Mouse (Mus musculus) ES-CJ7 (cell line): Measurements from ENCODE around the gene Intu.

ENCODE experiments used
- DNase-seq: peaks from one replicate; pipeline ENCODE4 v3.0.0; 2011; ENCODE audit warnings: low read depth, low spot score

The Intu gene

DNA sequence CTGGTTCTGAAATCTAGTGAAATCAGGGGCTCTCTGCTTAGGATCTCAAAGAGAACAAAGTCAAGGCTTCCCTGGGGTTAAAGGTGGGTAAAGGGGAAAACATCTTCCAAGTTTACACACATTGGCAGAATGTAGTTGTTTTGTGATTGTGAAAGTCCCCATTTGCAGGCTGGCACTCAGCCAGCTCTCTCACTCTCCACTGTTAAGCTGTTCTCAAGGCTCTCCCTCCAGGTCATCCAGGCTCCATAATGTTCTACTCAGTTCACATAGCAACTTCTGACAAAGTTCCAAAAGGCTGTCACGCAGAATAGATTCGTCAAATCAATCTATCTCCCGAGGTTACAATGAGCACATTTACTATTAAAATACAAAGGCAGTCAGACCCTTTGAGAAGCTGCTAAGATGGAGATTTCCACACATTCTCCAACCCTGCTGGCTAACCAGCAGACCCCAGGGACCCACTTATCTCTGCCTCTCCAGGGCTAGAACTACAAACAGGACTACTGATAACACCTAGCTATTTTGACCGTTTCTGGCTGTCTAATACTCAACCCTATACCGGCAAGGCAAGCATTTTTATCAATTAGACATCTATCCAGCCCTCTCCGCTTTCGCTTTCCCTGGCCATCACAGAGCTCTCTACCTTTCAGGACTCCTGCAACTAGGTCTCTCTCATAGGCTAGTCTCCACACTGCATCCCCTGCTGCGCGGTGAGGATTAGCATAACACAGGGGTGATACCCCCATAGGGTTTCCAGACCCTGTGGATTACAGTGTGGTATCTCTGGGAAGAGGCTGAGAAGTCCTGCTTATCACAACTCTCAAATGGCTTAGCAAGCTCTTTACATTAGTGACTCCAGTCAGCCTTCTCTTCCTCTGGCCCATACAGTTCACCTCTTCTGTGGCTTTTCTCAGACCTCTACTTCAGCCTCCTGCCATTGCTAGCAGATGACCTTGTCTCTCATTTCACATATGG lies 2.8 kb upstream of the Intu start:
- DNase-seq, result peak; percentile 38

- DNase-seq, result no peak
These were observed 2.1 kb upstream of the Intu start for GRCm38 (mm10) chr3:40528958-40529357.

DNA sequence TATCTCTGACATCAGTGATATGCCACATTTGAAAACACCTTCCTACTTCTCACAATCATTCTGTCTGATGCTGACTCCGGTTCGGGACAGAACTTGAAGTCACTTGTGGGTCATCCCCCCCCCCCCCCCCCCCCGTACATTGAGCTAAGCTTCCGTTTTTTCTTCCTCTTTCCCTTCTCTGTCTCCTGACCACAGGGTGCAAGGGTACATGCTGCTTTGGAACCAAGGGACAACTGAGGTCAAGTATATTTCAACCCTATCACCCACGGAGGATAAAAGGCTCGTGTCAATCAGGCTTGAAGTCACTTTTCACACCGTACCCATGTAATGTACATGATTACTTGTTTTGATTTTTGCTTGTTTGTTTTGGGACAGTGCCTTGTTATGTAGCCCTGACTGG lies 241 bp upstream of the Intu start:
- no peak for DNase-seq

DNA sequence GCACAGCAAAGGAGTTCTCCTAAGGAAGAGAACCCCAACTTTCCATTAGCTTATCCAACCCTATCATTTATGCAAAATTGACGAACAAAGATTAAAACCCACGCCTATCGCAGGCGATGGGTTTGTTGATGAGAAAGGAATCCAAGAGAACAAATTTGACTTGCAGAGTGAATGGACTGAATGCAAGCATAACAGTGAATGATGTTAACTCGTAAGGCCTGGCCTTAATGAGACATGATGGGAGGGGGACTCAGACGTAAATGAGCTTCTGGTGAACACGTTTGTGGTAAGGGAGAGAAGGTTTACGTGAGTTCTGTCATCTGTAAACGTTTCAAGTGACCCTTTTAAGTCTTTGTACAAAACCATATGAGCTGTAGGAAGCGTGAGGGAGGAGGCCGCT lies 1.2 kb downstream of the Intu start:
- no peak for DNase-seq

DNA sequence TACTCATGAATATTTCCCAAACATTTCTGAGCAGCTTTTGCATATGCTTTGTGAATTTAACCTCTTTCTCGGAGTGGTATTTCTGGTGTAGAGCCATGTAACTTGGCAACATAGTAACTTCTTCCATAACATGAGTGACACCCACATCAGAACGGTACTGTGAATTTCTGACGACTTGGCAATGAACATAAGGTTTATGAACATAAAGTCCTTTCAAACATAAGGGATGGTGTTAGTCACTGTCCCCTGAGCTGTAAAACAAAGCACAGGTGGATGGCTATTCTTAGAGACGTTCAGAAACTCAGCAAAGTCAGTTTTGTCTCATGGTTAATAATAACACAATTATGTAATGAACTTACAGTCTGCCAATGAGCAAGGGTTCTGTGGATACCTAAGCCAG lies 3.1 kb downstream of the Intu start:
- DNase-seq, result no peak

DNA sequence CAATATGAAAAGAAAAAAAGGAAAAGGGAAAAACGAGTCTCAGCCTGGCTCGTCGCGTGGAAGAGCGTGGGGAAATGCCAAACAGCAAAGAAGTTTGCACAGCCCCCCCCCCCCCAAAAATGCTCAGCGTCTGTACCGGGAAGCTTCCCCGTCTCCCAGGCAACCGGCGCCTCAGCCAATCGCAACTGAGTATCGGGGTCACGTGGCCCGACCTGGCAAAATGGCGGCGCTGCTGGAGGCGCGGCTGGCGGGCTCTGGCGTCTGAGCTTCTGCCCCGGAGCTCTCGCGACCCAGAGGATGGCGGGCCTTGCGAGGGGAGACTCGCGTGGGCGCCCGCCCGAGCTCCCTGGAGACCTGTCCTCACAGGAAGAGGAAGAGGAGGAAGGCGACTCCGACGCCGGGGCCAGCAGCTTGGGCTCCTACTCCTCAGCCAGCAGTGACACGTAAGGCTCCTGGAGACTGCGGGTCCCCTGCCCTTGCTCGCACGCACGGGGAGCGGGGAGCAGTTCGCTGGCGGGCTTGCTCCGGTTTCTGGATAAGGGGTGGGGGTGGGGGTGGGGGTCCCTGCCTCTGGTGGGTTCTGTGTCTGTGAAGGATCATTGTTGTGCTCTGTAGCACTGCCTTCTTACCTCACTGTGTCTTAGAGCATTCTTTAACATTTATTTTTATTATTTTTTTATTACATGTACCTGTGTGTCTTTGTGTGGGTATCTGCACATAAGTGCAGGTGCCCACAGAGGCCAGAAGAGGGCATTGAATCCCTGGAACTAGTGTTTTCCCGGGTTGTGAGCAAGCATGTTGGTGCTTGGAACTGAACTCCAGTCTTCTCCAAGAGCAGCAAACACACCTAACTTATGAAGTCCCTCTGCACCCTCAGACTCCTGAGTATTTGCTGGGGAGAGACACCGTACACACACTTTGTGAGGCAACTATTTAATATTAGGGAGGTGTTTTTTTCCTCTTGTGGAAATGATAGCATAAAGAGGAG lies 9.8 kb downstream of the Intu start:
- DNase-seq, result peak; percentile 83

DNA sequence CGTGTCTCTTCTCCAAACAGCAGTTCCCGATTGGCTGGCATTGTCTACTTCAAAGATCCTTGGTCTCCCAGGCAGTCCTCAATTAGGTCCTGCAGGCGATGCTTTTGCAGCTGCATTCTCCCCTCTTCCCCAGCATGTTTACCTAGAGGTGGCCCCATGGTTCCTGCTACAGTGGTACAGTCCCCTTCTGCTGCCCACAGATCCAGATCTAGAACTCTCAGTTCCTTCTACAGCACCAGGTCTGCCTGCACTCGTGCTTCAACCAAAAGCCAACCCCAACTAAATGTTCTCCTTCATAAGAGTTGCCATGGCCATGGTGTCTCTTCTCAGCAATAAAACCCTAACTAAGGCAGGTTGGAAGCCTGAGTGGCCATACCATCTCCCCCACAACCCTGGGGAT lies 15.5 kb downstream of the Intu start:
- no peak for DNase-seq

- no peak for DNase-seq
These were observed 121.9 kb downstream of the Intu start for GRCm38 (mm10) chr3:40652941-40653352.

- no peak for DNase-seq
These were observed 122.5 kb downstream of the Intu start for GRCm38 (mm10) chr3:40653582-40653981.

DNA sequence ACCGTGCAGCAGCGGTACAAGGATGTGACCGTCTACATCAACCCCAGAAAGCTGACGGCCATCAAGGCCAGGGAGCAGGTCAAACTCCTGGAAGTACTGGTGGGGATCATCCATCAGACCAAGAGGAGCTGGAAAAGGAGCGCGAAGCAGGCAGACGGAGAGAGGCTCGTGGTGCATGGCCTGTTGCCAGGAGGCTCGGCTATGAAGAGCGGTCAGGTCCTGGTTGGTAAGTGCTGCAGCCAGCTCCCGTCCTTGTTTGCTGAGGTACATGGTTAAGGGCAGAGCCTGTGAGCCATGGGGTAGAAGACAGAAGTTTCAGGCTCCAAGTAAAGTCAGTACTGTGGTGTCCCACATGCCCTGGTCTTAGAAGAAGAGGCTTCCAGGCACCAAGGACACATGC lies 122.9 kb downstream of the Intu start:
- no peak for DNase-seq

DNA sequence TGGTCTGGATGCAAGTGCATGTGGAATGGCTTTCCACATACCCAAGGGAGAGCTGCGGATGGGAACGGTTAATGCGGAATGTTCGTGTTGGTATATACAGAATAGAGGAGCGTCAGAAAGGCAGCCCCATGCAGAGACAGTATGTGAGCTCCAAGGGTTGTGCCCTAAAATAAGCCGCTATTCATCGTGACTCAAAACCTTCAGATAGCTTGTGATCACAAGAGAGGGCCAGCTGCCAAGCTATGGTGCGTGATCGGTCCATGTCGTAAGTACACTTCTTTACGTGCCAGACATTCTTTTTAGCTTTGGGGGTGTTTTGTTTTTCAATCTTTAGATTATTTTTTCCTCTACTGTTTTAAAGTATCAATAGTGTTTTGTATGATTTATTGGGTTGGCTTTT lies 124.5 kb downstream of the Intu start:
- DNase-seq, result no peak

DNA sequence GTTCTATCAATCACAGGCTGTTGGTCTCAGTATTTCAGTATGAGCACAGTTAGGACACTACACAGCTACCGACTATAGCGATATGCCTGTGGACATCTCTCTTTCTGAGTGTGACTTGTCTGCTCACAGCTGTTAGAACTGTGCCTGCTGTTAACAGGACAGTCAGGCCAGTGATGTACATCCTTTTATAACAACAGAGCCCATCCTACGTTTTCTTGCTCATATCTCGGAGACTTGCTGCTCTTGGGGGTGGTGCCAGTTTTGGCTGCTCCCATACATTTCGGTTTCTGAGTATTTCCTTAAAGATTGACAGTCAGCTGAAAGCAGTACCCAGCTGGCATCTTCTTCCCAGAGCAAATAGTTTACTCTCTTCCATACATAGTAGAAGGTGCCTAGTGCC lies 125.3 kb downstream of the Intu start:
- DNase-seq, result no peak

GRCm38 (mm10) chr3:40660231-40660630 lies 129.1 kb downstream of the Intu start:
- DNase-seq, result no peak

GRCm38 (mm10) chr3:40666109-40666508 lies 135.0 kb downstream of the Intu start:
- no peak for DNase-seq

DNA sequence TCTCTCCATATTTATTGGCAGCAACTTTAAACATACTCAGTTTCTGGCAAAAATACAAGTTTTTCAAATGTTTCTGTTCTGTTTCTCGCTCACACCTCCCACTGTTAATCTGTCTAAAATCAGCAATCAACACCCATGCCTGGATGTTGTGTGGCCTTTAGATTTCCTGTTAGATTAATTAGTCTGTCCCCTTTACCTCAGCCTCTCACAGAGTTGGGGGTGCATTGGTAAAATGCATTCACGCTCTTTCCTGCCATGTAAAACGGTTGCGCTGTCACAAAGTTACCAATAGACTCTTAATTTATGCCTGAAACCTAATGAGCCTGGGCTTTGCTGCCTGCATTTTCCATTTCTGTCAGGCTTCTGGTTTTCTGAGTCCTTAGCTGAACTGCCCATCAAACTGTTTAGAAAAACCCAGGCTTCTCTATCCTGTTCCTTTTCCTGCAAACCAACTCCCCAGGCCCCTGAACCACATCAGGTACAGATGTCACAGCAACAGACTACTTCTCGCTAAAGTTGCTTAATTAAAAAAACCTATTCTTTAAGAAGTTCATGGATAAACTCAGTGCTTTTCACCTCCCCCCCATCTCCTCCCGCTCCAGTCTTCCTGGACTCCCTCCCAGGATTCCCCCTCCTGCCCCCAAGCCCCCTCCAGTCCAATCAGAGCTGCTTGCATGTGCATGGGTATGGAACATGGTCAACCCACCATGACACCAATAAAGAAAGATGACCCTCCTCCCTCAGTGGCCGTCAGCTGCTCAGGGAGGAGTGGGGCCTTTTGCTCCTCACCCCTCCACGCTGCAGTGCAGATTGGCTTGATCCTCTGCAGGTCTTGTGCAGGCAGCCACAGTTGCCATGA lies 136.0 kb downstream of the Intu start:
- DNase-seq, result no peak

- no peak for DNase-seq
These were observed 137.8 kb downstream of the Intu start for GRCm38 (mm10) chr3:40668889-40669288.

DNA sequence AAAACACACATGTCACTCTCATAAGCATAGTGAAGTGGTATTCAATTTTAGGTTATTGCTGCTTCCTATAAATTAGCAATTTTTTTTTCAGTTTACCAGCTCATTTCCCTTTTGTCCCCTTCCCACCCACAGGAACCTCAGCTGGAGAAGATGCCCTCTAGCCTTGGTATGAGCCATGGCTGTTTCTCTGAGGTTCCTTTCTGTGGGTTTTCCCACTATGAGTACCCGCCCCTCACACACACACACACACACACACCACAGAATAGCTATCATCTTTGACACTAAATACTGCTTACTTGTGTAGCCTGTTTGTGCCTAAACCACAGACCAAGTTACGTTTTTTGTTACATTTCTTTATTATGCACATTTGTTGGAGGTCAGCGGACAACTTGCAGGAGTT lies 138.3 kb downstream of the Intu start:
- no peak for DNase-seq

DNA sequence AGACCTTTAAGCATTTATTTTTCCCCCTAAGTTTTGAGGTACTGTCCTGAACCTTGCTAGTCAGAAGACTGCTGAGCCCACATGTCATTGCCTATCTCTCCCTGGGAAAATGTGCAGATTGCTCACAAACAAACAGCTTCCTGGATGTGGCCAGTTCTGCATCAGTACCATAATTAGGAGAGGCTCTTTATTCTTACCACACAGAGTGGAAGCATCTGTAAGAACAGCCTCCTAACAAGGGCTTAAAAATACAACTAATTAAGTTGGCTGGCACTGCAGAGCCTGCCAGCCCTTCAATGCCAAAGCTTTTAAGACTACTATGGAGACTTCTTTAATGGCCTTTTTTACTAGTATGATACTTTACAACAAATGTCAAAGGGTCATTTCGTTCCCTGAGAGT lies 142.4 kb downstream of the Intu start:
- no peak for DNase-seq

DNA sequence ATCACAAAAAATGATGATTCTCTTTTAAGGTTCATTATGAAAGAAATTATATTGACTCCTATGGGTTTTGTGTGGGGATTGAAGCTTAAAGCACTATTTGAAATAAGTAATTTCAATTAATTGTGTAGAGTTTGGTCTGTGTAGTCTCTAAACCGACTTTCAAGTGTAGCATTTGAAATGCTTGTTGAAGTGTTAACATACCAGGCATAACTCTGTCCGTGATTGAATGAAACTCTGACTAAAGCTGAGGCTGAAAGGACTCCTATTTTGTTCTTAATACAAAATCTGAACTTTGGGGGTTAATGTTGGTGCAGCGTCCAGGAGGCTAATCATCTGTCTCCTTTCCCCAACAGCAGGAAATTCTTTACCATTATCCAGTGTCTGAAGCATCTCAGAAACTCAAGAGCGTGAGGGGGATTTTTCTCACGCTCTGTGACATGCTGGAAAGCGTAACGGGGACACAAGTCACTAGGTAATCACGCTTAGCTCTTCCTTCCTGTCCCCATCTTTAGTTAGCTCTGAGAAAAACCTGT lies 143.9 kb downstream of the Intu start:
- DNase-seq, result no peak

GRCm38 (mm10) chr3:40678856-40679255 lies 147.8 kb downstream of the Intu start:
- DNase-seq, result no peak

DNA sequence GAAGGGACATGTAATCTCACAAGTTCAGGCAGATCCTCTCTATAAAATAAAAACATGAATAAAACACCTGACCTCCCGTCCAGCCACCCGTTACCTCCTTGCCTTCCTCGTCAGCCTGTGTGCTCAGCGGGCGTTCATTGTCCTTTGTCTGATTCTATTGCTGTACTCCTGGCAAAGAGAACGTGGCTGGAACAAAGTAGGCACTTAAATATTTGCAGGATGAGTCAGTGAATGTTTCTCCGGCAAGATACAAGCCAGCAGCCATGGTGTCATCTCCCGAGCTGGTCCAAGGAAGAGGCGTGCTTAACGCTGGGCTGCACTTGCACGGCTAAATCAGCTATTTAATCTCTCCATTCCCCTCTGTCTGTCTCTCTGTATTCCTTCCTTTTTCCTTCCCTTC lies 151.3 kb downstream of the Intu start:
- DNase-seq, result peak; percentile 22
